Mouse (Mus musculus) ES-E14 (cell line): ENCODE measurements around the gene Map7d1.

Experiments
- CHD2 ChIP-seq: IDR thresholded peaks from 2 replicates; pipeline ENCODE4 v1.6.1; 2014; ENCODE audit warnings: mild to moderate bottlenecking, low read depth, low read length, inconsistent platforms
- MAFK ChIP-seq: IDR thresholded peaks from 2 replicates; pipeline ENCODE4 v1.6.1; 2014; ENCODE audit warnings: mild to moderate bottlenecking, low read depth, low read length, inconsistent platforms; ENCODE audit not compliant: insufficient read depth
- ZC3H11A ChIP-seq: IDR thresholded peaks from 2 replicates; pipeline ENCODE4 v1.6.1; 2012; ENCODE audit warnings: low read depth, mild to moderate bottlenecking, inconsistent platforms, low read length, borderline replicate concordance
- ZNF384 ChIP-seq: IDR thresholded peaks from 2 replicates; pipeline ENCODE4 v1.6.1; 2012; ENCODE audit warnings: low read depth, low read length, inconsistent platforms

DNA sequence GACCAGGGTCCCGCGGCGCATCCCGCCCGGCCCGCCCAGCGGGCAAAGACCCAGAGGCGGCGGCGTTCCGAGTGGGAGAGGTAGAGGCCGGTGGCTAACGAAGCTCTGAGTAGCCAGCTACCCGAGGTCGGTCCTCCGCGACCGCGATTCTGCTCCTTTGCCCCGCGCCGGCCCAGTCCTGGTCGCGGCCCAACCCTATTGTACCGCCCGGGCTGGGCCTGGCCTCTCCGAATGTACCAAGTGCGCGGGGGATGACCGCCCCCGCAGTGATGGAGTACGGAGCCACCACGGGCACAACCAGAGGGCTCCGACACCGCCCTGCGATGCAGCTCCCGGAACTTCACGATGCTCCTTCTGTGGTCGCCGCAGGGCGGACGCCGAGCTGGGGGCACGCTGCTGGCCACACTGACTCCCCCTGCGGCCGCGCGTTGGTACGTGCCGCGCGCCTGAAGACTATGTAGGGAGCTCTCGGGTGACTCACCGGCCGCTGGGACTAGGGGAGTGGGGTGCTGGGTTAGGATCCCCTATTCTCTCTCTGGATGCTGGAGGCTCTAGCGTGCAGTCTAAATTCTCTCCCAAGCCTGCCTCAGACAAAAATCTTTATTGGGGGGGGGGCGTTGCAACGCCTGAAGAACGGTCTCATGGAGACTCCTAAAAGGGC, at the start of gene Map7d1:
- no peak for TF ChIP-seq ZNF384
- TF ChIP-seq CHD2: no peak
- TF ChIP-seq ZC3H11A: no peak
- no peak for TF ChIP-seq MAFK
